Mouse (Mus musculus) adrenal gland, adult 8-10 months (tissue): Measurements from ENCODE around the gene Gm281. TPM values are rescaled to one million over a fixed set of nuclear protein-coding genes. Genes with fewer than 3 reads are reported as not detected.

Source experiments
- DNase-seq: peaks from one replicate; pipeline ENCODE4 v3.0.0; 2022
- microRNA-seq, 2 experiments: library from miRNA; unstranded; fragments of <30 nt; microRNA quantifications; one replicate each; pipeline ENCODE4 v1.2.0; 2022
- total RNA-seq, 4 experiments: library from RNA; stranded (reverse); gene quantifications; 2 replicates each; pipeline ENCODE4 v1.2.4; 2022

Gm281 gene
- total RNA-seq, 4 experiments from 2014 or later: not detected

DNA sequence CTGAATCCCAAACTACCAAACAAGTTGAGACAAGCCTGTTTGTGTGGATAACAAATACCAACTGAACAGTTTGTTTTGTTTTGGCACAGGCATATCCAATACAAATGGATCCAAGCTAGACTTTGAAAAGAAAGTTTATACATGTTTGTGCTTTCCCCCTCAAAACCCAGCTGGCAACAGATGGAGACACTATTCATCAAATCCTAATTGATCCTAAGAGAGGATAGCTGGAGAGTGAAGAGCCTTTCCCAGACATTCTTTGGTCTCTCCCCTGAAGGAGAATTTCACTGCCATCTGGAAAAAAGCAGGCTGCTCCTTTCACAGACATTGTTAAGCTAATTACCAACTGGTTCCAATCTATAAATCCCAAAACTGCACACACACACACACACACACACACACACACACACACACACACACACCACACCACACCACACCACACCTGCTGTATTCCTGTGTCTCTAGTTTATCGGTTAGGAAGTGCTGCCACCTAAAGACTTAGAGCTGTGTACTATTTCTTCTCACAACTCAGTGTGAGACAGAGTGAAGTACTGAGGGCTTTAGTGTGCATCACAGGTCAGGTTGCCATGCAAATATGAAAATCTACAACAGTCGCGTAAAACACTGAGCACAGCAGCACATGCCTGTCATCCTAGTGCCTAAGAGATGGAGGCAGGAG lies 101.3 kb downstream of the Gm281 start:
- DNase-seq: no peak

DNA sequence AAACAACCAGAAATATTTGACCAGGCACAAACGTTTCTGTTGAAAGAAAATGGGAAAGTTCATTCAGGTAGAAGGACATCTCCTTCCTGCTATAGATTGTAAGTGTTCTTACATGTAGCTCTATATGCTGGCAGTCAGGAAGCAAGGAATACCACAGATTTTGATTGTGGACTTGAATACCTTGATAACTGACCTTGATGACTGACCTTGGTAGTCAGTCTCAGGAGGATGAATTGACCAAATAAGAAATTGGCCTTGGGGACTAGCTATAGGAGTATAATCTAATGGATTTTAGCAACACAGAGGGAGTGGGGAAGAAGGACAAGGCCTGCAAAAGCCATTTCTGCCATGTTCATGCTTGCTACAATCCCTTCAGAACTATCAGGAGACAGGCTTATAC lies 123.8 kb downstream of the Gm281 start:
- no peak for DNase-seq

DNA sequence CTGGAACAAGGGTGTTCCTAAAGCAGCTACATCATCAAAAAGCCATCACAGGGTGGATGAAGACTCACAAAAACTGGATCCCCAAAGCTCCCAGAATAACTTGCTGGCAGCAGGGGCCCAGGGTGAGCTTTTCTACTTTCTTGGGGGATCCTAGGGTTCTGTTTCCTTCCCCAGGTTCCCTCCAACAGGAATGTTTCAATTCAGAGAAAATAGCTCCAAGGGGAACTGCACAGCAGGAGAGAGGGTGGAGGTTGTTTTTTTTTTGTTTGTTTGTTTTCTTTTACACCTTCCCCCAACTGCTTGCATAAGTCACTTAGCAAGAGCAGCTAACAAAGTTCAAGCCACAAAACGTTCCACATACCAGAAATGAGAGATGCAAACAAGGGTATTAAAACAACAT lies 124.3 kb downstream of the Gm281 start:
- no peak for DNase-seq

DNA sequence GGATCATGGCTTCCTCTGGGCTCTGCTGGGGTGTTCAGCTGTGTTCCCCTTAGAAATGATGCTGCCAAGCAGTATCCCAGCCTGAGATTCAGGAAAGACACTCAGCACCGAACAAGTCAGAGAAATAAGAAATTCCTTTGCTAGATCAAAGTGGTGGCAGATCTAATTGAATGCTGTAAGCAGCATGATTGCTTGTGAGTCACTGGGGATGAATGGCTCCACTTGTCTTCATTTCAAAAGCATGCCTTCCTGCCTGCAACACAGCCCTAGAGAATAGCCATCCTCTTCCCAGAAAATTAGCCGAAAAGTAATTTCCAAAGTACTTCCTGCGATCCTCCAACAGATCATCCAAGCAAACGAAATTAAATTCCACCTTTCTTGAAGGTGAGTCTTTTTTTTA lies 131.3 kb downstream of the Gm281 start:
- DNase-seq: no peak

DNA sequence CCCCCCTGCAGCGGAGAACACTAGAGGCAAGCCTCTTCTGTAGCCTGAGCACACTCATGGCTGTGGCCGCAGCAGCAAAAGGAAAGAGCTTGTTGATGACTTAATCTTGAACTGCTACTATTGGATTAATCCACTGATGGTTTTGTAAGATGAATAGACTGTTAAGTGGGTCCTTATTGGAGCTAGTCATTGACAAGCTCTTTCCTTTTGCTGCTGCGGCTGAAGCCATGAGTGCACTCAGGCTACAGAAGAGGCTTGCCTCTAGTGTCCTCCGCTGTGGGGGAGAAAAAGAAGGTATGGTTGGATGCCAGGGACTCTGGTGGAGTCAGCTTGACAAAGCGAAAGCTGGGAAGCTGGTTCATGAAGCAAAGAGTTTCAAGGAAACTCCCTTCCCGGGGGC lies 135.9 kb downstream of the Gm281 start:
- no peak for DNase-seq

DNA sequence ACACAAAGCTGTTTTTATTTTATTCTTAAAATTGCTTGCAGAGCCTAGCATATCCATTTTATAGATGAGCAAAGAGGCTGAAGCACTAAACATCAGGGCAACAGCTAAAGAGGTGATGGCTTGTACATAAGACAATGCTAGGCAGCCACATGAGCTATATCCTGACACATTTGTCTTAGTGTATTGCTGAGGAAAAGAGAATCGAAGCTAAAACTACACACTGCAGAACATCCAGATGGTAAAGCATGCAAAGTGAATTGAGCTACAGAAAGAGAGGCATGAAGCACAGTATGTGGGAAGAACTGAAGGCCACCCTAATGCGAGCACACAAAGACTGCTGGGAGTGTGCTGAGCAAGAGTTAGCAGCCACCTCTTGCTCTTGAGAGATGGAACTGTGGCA lies 143.1 kb downstream of the Gm281 start:
- no peak for DNase-seq

DNA sequence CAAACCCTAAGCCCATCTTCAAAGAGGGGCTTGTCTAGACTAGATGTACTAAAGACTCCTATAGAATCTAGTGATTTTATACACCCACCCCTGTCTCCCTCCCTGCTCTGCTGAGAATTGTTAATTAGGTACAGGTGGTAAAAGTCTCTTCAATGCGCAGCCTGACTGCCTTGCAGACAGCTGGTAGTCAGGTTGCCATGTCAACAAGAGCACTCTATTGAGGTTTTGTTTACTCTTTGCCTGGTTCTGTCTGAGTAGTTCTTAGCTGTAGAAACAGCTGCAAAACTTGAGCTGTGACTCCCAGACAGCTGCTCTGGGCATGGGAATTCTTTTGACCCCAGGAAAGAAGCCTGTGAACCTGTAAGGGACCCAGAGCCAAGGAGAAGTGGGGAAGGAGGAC lies 143.6 kb downstream of the Gm281 start:
- no peak for DNase-seq

Small RNA genes lying within 50 kb of the gene (microRNA-seq; reads per million reads assigned to microRNA genes)
- 0 reads per million in 2 experiments for gene Gm27506

Other genes with a start within 250 kb of the Gm281 start
- not detected for gene Sntn, start 243.6 kb downstream of the Gm281 start, total RNA-seq
- gene Atxn7, start 47.0 kb upstream of the Gm281 start, total RNA-seq: 10 to 100 TPM; 20.2 to 34.2 (median 26.0) TPM
- gene Thoc7, start 47.4 kb upstream of the Gm281 start, total RNA-seq: 100 to 1,000 TPM in 1 of 4 experiments, 10 to 100 TPM in 3; 88.6 to 105 (median 93.3) TPM
- 100 to 1,000 TPM; 133 to 144 (median 135) TPM for gene Psmd6, start 206.5 kb upstream of the Gm281 start, total RNA-seq